Mouse (Mus musculus) CD4-positive, CD25-positive, alpha-beta regulatory T cell, adult 2 months (primary cell): ENCODE results near the gene Abcb5.

ENCODE experiments used
- DNase-seq: peaks from one replicate; pipeline ENCODE4 v3.0.0-alpha.2; 2012; ENCODE audit warnings: low read depth, low spot score

Gene Abcb5

DNA sequence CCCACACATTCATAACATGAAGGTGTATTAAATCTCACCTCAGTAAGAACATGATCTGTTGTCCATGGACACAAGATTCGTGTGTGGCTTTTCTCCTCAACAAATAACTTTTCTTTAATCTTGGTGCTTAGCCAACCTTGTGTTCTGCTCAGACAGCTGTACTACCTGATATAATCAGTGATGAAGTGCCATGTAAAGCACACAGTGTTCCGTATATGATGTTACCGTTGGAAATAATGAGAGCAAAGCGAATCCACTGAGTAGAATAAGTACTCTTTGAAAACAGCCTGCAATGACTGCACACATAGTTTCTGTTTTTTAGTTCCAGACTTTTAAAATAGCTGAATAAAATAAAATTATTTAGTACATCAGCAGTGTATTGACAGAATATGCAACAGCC, at the start of gene Abcb5:
TSS of gene Abcb5 (minus strand) at position 101 of the 400 bp plus-strand sequence.
- no peak for DNase-seq

DNA sequence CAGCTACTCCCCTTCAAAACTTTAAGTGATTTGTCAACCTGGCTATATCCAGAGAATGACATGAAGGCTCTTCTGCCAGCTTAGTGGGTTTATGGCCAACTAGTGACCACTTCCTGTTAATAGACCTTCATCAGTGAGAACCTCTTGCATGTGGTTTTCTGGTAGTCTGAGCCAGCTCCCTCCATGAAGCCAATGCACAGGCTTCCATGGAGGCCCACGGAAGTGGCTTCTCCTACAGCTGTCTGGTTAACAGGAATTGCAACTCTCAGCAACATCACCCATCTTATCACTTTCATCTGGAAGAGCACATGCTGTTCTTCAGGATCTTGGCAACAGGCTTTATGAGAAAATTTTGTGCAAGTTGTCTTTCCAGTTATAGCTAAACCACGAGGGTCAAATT, 33.0 kb upstream of the Abcb5 start:
- DNase-seq, result no peak

DNA sequence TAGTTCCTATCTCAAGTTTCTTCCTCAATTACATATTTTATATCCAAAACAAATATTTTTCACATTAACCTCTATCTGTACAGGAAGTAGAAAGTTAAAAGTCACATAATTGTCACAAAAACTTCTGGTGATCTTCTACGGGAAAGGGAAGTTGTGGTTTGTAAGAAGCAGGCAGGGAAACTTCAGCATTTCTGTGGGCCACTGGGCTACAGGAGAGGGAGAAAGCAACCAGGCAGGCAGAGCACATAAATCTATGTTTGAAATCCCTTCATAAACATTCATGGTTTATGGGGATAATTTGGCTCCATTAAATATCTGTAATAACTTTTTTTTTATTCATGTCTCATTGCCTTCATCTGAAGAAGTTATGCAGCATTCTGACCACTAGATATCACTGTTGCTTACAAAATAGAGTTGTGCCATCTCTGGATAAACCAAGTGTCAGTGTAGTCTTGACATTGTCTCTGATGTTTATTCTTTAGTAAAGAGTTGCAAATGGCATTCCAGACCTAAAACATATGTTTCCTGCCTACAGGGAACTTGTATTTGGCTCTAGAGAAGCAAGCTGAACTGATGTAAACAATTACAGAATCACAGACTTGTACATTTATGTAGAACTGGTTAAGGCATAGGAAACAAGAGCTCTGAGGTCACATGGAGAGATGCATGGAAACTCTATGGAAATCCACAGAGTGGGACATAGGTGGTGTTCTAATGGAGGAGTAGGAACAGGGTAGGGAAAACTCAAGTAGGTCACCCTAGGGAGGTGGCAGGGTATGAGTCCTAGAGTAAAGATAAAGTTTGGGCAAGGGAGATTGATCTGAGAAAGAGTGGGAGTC, 28.3 kb upstream of the Abcb5 start:
- DNase-seq, result peak; percentile 31

DNA sequence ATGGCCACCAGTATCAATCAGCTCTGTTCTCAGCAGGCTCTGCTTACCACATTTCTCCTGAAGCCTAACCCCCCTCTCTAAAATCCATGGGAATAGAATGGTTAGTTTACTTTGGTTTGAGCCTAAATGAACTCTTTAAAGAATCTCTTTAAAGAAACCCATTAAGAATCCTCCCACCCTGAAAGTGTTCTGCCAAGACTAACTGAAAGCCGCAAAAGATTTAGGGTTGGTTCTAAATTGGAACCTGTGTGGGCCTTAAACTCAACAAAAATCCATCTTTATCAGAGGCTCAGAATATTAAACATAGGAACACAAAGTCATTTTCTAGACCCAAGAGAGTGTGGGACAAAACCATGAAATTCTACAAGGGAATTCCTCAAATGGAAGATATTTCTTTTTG, 18.6 kb upstream of the Abcb5 start:
- DNase-seq, result no peak

DNA sequence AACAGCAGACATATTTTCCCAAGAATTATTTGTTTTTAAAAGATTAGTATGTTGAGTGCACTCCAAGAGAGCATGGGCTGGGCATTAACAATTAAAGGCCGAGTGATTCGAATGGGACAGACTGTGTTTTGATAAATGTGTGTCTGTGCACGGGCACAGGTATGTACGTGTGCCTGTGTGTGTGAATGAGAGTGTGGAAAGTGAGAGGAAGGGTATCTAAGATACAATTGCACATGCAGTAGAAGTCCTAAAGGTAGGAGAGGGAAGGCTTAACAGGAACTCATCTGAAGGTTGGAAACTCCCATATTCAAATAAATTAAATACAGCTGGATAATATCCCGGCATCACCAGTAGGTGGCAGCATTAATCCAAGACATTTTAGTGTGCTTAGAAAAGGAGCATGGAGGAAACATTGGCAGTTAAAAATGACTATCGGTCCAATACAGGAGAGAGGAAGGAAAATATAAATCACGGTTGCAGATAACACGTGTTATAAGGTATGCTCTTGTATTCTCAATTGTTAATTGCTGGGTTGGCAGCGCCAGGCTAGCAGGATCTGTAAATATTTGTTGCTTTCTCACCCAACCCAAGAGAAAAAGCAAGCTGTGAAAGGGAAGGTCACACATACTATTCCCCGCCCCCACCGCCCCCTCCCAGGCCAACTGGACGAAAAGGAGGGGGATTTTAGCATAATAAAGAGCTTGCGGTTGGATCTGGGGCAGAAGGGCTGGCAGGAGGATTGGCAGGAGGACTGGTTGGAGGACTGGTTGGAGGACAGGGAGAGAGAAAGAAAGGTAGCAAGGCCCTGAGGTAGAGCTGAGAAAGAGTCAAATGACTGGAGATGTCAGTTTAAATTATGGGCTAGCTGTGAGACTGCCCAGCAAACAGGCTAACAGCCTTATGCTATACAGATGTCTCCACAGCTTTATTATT, 35.6 kb downstream of the Abcb5 start:
- peak; percentile 76 for DNase-seq

DNA sequence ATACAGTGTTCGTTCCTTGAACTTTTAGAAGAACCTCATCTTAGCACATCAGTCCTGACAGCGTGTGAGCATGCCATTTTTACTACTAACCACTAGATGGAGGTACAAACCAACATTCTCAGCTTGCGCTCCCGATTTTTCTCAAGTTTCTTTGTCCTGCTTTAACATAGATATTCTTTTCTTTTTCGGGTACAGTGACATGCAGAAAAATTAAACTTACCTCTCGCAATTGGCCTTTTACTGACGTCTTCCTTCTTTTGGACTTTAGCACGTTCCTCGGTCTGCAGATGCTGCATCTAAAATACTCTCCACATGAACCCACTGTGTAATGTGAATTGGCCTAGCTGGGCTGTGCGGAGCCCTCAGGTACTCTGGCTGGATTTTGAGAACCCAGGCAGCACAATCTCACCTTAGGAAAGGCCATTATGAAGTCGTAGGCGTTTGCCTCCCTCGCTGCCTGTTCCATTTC, 39.4 kb downstream of the Abcb5 start:
- peak; percentile 39 for DNase-seq

DNA sequence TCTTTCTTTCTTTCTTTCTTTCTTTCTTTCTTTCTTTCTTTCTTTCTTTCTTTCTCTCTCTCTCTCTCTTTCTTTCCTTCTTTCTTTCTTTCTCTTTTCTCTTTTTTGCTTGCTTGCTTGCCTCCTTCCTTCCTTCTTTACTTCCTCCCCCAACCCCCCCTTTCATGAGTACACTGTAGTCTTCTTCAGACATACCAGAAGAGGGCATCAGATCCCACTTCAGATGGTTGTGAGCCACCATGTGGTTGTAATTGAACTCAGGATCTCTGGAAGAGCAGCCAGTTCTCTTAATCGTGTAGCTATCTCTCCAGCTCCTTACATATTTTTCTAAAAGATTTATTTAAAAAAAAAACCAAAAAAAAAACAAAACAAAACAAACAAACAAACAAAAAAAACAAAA, 42.3 kb downstream of the Abcb5 start:
- DNase-seq, result peak; percentile 8

DNA sequence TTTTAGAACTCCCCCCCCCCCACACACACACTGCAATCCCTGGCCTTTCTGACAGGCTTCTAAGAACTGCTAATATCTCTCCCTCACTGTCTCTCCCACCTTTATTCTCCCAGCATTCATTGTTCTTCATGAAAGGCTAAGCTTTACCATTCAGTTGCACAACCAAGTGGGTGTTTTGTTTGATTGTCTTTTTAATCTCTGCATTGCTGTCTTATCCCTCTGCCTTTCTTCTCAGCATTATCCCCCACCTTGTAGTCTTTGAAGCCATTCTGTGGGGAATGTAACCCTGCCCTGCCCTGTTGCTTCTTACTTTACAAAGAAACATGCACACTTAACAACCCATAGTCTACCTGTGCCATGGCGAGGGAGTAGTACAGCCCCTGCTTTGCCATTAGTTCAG, 48.5 kb downstream of the Abcb5 start:
- no peak for DNase-seq

DNA sequence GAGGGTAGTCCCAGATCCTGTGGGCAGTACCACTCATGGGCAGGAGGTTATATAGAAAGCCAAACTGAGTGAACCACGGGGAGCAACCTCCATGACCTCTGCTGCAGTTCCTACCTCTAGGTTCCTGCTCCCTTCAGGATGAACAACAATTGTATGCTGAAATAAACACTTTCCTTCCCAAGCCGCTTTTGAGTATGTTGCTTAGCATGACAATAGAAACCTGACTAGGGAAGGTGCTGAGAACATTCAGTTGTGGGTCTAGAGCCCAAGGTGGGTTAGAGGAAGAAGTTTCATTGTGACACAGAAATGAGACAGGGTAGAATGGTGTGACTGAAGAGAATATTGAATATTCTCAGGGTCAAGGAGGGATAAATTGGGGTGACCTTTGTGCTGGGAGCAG, 55.9 kb downstream of the Abcb5 start:
- DNase-seq, result no peak

DNA sequence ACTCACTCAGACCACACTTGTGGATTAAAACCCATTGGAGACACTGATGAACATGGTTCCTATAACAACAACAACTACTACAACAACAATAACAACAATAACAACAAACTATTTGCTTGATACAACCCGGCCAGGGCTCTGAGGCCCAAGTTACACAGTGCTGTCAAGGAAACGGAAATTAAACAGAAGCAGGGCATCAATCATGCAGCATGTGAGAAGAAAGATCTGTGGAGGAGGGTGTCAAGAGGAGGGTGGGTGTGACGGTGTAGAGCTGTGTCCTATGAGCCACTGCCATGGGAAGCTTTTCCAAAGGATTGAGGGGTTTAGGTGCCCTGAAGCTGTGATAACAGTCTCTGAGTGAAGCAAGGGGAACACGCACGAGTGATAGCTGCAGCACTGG, 64.0 kb downstream of the Abcb5 start:
- DNase-seq, result no peak

DNA sequence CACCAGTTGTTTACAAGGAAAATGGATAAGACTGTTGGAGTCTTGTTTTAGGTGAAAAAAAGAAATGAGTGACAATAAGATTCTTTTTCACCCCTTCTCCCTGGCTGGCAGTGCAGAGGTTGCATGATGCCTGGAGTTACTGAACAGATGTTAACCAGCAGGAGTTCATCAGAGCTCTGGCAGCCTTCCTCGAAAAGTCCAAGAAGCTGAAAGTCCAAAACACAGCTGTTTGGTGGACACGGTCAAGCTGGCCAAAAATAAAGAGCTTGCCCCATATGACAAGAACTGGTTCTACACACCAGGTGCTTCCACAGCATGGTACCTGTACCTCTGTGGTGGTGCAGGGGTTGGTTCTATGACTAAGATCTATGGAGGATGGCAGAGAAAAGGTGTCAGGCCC, 78.3 kb downstream of the Abcb5 start:
- no peak for DNase-seq

DNA sequence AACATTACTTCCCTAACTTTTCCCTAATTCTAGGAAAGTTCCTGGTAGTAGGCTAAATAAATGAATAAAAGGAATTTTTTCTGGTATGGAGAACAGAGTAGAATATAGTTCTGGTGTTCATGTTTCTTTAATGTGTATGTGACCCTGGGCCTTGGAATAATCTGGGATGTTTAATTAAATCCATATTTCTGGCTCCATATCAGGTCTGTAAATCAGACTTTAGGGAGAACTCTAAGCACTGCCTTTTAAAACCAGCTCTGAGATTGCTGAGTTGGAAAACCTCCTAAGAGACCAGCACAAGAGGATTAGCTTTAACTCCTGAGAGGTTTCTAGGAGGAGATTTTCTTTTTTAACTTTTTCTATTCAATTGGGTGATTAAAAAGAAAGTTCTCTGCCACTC, 83.4 kb downstream of the Abcb5 start:
- DNase-seq, result no peak

DNA sequence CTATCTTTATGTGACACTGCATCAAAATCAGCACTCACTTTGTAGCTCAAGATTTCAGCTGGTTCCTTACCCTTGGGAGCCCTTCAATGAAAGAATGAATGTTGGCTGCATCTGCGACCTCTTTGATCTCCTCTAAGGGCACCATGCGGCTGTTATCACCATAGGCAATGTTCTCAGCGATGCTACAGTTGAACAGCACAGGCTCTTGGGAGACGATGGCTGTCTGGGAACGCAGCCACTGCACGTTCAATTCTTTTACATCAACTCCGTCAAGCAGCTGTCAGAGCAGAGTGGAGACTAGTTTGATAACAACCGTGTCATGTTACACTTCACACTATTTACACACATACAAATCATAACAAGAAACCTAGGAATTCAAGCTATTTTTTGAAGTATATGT, 93.5 kb downstream of the Abcb5 start:
- DNase-seq, result no peak

DNA sequence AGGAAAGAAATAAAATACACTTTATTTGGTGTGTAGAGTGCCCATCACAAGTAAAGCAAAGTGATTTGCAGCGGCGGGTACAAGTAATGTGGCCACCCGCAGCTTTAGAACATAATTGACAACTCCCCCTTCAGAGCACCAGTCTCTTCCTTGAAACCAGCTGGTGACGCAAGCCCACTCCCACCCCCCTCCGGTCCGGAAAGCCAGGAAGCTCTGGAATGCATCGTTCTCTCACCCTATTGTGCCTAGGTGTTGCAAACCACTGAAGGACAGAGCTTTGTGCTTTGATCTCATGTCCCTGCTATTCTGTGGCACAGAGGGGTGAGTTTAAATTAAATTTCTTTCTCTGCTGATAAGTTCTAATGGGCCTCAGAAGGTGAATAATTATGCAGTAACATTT, 110.1 kb downstream of the Abcb5 start:
- DNase-seq, result no peak

DNA sequence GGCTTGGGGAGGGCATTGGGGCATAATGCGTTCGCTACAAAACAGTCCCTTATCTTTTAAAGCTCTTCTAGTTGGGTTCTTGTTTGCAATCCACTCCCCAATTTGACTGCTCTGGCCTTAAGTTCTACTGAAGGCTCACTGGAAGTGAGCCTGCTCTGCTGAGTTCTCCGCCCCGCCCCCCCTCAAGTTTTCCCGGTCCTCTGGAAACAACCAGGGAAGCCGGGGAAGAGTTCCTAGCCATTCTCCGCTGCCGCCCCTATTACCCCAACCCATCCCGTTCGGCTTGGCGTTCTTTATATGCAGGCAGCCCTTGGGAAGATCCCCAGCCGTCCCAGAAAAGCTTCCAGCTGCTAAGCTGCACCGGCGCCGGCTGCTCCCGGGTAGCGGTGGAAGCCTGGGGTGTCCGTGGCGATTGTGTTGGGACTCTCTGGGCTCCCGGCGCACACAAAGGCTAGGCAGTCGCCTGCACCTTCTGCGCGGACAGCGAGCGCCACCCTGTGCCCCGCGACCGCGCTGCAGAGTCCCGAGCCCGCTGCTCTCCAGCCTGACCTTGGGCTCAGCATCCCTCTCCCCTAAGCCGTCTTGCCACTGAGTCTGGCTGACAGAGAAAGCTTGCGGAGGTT, 111.3 kb downstream of the Abcb5 start:
- DNase-seq, result peak; percentile 47

DNA sequence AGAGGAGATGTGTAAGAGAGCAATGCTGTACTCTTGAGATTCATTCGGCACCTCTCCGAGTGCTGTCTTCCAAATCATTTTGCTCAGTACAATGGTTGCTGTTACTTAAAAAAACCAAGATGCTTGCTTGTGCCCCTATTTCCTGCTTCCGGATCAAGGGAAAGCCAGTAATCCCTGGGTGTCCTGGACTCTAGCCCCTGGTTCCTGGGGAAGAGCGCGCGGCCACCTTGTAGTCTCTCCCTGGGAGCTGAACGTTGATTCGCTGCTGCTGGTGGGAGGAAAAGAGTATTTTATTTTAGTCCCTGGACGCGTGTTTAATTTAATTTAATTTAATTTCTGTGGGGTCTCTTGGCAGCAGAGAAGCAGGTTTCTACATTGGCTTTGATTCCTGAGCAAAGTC, 111.8 kb downstream of the Abcb5 start:
- DNase-seq, result no peak

DNA sequence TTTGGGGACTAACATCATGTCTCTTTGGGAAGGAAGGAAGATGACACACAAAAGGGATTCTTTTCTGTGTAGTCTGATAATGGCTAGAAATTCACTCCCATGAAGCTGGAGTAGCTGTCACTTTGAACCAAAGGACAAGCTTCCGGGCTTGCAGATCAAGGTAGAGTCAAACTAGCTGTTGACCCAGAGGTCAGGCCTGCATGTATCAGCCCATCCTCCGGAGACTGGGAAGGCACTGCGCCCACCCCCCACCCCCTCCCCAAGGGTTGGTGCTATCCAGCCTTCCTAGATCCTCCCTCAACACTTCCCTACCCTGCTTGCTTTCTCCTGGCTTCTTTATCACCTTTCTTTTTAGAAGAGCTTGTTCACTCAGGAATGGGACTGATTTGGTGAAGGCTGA, 112.9 kb downstream of the Abcb5 start:
- DNase-seq, result no peak

DNA sequence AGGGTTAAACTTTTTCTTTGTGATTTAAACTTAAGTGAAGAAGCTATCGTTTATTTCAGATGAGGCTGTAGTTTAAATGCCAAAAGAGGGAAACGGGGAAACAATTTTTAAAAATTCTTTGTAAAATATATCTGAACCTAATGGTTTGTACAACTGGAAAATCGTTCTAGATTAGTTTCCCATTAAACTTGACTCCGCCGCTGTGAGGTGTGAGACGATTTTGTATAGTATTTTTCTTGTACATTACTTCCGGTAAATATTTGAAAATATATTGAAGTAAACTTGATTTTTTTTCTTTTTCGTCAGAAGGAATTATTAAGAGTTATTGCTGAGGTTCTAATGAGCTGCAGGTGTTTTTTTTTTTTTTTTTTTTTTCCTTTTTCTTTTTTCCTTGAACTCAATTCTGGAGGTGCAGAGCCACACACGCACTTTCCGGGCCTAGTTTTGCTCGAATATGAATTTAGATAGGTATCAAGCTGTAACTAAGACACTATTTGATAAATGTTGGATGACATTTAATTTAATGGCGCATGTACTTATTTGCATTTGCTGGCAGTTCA, 115.3 kb downstream of the Abcb5 start:
- DNase-seq, result no peak

DNA sequence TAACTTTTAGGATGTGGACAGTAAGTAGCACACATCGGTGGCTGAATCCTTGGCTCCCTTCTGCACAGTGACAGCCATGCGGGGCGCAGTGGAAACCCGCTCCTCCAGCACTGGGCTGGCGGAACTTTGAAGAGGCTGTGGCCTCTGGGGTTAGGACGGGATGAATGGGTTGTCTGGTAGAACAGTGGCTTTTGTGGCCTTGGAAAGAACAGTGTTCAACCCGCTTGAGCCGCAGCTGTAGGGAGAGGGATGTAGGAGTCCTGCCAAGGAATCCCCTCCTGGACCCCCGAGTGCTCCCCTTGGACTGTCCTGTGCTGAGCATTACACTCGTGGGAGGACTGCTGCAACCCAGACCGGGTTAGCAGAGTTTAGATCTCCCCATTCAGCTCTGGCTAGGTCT, 116.2 kb downstream of the Abcb5 start:
- no peak for DNase-seq

DNA sequence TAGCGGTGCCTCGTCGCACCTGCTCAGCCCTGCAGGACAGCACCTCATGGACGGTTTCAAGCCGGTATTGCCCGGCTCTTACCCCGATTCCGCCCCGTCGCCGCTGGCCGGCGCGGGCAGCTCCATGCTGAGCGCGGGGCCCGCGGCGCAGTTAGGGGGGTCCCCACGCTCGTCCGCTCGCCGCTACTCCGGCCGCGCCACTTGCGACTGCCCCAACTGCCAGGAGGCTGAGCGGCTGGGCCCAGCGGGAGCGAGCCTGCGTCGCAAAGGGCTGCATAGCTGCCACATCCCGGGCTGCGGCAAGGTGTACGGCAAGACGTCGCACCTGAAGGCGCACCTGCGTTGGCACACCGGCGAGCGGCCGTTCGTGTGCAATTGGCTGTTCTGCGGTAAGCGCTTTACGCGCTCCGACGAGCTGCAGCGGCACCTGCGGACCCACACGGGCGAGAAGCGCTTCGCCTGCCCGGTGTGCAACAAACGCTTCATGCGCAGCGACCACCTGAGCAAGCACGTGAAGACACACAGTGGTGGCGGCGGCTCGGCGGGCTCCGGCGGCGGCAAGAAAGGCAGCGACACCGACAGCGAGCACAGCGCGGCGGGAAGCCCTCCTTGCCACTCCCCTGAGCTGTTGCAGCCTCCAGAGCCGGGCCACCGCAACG, 116.9 kb downstream of the Abcb5 start:
- DNase-seq, result peak; percentile 8

DNA sequence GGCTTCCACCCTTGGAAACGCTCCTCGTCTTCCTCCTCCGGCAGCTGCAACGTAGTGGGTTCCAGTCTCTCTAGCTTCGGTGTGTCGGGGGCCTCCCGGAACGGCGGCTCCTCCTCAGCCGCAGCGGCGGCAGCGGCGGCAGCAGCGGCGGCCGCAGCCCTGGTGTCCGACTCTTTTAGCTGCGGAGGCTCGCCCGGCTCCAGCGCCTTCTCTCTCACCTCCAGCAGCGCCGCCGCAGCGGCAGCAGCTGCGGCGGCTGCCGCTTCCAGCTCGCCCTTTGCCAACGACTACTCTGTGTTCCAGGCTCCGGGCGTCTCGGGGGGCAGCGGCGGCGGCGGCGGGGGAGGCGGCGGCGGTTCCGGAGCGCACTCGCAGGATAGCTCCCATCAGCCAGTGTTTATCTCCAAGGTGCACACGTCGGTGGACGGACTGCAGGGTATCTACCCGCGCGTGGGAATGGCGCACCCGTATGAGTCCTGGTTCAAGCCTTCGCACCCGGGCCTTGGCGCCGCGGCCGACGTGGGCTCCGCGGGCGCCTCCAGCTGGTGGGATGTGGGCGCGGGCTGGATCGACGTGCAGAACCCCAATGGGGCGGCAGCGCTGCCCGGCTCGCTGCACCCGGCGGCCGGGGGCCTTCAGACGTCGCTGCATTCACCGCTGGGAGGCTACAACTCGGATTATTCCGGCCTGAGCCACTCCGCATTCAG, 117.6 kb downstream of the Abcb5 start:
- DNase-seq, result peak; percentile 25
